Comparison of ENCODE assay signal across 8 mouse cellular contexts in the genomic region with DNA sequence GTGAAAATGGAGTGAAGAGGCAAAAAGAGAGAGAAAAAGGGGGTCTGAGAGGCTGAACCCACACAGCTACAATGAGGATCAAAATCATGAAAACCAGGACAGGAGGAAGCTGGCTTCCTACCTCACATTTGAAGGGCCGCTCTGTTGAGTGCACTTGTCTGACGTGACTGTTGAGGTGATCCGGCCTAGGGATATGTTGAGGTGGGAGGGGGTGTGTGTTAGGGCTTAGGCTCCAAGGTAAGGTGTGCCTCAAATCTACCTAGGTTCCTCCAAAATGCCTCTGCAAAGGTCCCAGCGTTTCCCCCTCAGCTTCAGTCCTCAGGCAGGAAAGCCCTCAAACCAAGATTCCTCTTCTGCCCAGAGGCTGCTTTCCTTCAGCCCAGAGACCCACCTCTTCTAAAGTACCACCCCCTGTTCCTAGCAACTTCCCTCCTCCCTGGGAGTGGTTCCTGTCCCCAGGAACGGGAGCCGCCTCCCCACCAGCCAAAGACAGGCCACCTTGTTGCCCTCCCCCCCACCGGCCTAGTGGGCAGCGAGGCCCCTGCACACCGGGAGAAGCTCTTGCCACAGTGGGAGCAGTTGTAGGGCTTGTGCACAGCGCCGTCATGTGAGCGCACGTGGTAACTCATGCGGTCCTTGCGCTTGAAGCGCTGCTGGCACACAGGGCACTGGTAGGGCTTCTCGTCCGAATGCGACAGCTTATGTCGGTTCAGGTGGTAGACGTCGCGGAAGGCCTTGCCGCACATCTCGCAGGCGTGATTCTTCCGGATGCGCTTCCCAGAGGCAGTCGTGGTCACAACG. TPM values are rescaled to one million over a fixed set of nuclear protein-coding genes. Genes with fewer than 3 reads are reported as not detected.
DNase-seq lines count a peak whose midpoint lies in the region; ATAC-seq and TF ChIP-seq lines count a peak whose summit lies in the region.

No protein-coding gene starts in this region.

- TF ChIP-seq POLR2A in bone marrow, adult 2 months (IDR thresholded peaks at IDR 0.05; ENCODE audit: borderline replicate concordance, control insufficient read depth, low read depth, low read length), result peak; percentile 76

- H3K36me3 ChIP-seq in embryonic facial prominence, embryonic 15.5 days, result peaks cover 34% of the 10 kb centered on the region
- peaks cover 37% of the 10 kb centered on the region for H3K36me3 ChIP-seq in limb, embryonic 15.5 days
- H3K36me3 ChIP-seq in midbrain, embryonic 16.5 days (ENCODE audit: control insufficient read depth, insufficient read depth, low read length), result peaks cover 10% of the 10 kb centered on the region

- H3K9ac ChIP-seq in embryonic facial prominence, embryonic 15.5 days, result peak overlapping the region; percentile 96
- peak overlapping the region; percentile 97 for H3K9ac ChIP-seq in limb, embryonic 15.5 days
- peak overlapping the region; percentile 100 for H3K9ac ChIP-seq in midbrain, embryonic 16.5 days (ENCODE audit: low read depth, low read length)

- under 1% methylated on average over 30 of the region's 30 CpGs for WGBS in bone marrow, adult 2 months
- 1% methylated on average over 30 of the region's 30 CpGs for WGBS in embryonic facial prominence, embryonic 15.5 days
- WGBS in limb, embryonic 15.5 days, result 1% methylated on average over 30 of the region's 30 CpGs
- WGBS in midbrain, embryonic 16.5 days, result under 1% methylated on average over 30 of the region's 30 CpGs

- peak; percentile 88 for DNase-seq in CD4-positive helper T cell, adult 2 months (ENCODE audit: low read depth, low spot score)
- peak; percentile 73 for DNase-seq in heart, adult 8-10 months (ENCODE audit: low spot score)
- DNase-seq in kidney, adult 8-10 months, result peak; percentile 85 to 87
- peak; percentile 83 to 85 for DNase-seq in spleen, postnatal 36 days (ENCODE audit: low spot score in 2 of 2)

- peak overlapping the region; percentile 63 for H3K4me3 ChIP-seq in bone marrow, adult 2 months (replicated peaks; ENCODE audit: control insufficient read depth, low read depth, low read length)
- H3K4me3 ChIP-seq in embryonic facial prominence, embryonic 15.5 days (replicated peaks), result peak overlapping the region; percentile 85
- H3K4me3 ChIP-seq in limb, embryonic 15.5 days, result peak overlapping the region; percentile 88
- peak overlapping the region; percentile 91 for H3K4me3 ChIP-seq in midbrain, embryonic 16.5 days (ENCODE audit: low read depth, low read length)

- H3K4me1 ChIP-seq in bone marrow, adult 2 months (ENCODE audit: control insufficient read depth, insufficient read depth, low read length), result peaks cover 14% of the 10 kb centered on the region
- H3K4me1 ChIP-seq in embryonic facial prominence, embryonic 15.5 days, result peaks cover 59% of the 10 kb centered on the region
- peaks cover 55% of the 10 kb centered on the region for H3K4me1 ChIP-seq in limb, embryonic 15.5 days
- H3K4me1 ChIP-seq in midbrain, embryonic 16.5 days (ENCODE audit: control insufficient read depth, insufficient read depth, low read length), result peaks cover 51% of the 10 kb centered on the region

- H3K27me3 ChIP-seq in embryonic facial prominence, embryonic 15.5 days, result no peaks in the 10 kb centered on the region
- no peaks in the 10 kb centered on the region for H3K27me3 ChIP-seq in limb, embryonic 15.5 days
- no peaks in the 10 kb centered on the region for H3K27me3 ChIP-seq in midbrain, embryonic 16.5 days (ENCODE audit: control insufficient read depth, insufficient read depth, low read depth, low read length)

- peak overlapping the region; percentile 70 for H3K4me2 ChIP-seq in embryonic facial prominence, embryonic 15.5 days (replicated peaks)
- H3K4me2 ChIP-seq in limb, embryonic 15.5 days, result peak overlapping the region; percentile 82
- H3K4me2 ChIP-seq in midbrain, embryonic 16.5 days (ENCODE audit: low read length), result peak overlapping the region; percentile 97

- peak; percentile 87 for TF ChIP-seq CTCF in bone marrow, adult 2 months (IDR thresholded peaks at IDR 0.05; ENCODE audit: control insufficient read depth, insufficient read depth, low read length)

- ATAC-seq in embryonic facial prominence, embryonic 15.5 days (ENCODE audit: insufficient number of reproducible peaks, low FRiP score, low TSS enrichment, low read depth), result peak; percentile 12; the same call in 1 of the 2 replicates
- ATAC-seq in limb, embryonic 15.5 days (ENCODE audit: insufficient number of reproducible peaks, low FRiP score, low TSS enrichment, low read depth), result 0 out of 2 replicates have a peak, but pooled peaks have one; percentile 2
- peak; percentile 34; the same call in 1 of the 2 replicates for ATAC-seq in midbrain, embryonic 16.5 days

- H3K9me3 ChIP-seq in embryonic facial prominence, embryonic 15.5 days (replicated peaks), result no peaks in the 10 kb centered on the region
- H3K9me3 ChIP-seq in limb, embryonic 15.5 days, result no peaks in the 10 kb centered on the region
- H3K9me3 ChIP-seq in midbrain, embryonic 16.5 days (replicated peaks; ENCODE audit: control insufficient read depth, low read length, poor library complexity, severe bottlenecking), result no peaks in the 10 kb centered on the region

- peak overlapping the region; percentile 98 for H3K27ac ChIP-seq in bone marrow, adult 2 months (ENCODE audit: control insufficient read depth, insufficient read depth, low read depth, low read length, poor library complexity)
- H3K27ac ChIP-seq in embryonic facial prominence, embryonic 15.5 days (replicated peaks), result peak overlapping the region; percentile 98
- peak overlapping the region; percentile 98 for H3K27ac ChIP-seq in limb, embryonic 15.5 days
- H3K27ac ChIP-seq in midbrain, embryonic 16.5 days (ENCODE audit: low read length), result peak overlapping the region; percentile 100

RNA-seq across cellular contexts. Expression of a gene that starts 1.9 kb away (rescaled TPM):
- polyA plus RNA-seq in bone marrow, adult 2 months (2011; ENCODE audit: insufficient read depth, insufficient read length, low replicate concordance, missing spikeins), result 153 and 314 TPM in 2 replicates
- 75.2 and 79.8 TPM in 2 replicates for polyA plus RNA-seq in embryonic facial prominence, embryonic 15.5 days (2015; fragmentation: Nextera tagmentation; extraction: Ambion mirVana)
- 10 to 100 TPM; 48.5 to 55.9 (median 54.8) TPM for total RNA-seq in heart, adult 8-10 months (2022)
- 49.8 and 54.8 TPM in 2 replicates for polyA plus RNA-seq in limb, embryonic 15.5 days (2015; fragmentation: Nextera tagmentation; extraction: Ambion mirVana)
- 46.7 and 51.5 TPM in 2 replicates for polyA plus RNA-seq in midbrain, embryonic 16.5 days (2015; fragmentation: Nextera tagmentation; extraction: Ambion mirVana)

RNA-seq across cellular contexts. Expression of a gene that starts 3.9 kb away (rescaled TPM):
- 5.3 TPM in 1 of 2 replicates, not detected in the other for polyA plus RNA-seq in bone marrow, adult 2 months (2011; ENCODE audit: insufficient read depth, insufficient read length, low replicate concordance, missing spikeins)
- polyA plus RNA-seq in embryonic facial prominence, embryonic 15.5 days (2015; fragmentation: Nextera tagmentation; extraction: Ambion mirVana), result 18.9 and 21.9 TPM in 2 replicates
- total RNA-seq in heart, adult 8-10 months (2022), result 1 to 10 TPM in 1 of 4 experiments, under 1 TPM in 1, not detected in 2; 0.87 to 1.1 TPM
- 16.5 and 17.5 TPM in 2 replicates for polyA plus RNA-seq in limb, embryonic 15.5 days (2015; fragmentation: Nextera tagmentation; extraction: Ambion mirVana)
- 40.9 and 63.3 TPM in 2 replicates for polyA plus RNA-seq in midbrain, embryonic 16.5 days (2015; fragmentation: Nextera tagmentation; extraction: Ambion mirVana)

RNA-seq across cellular contexts. Expression of a gene that starts 4.1 kb away (rescaled TPM):
- polyA plus RNA-seq in bone marrow, adult 2 months (2011; ENCODE audit: insufficient read depth, insufficient read length, low replicate concordance, missing spikeins), result 11.2 and 52.5 TPM in 2 replicates
- polyA plus RNA-seq in embryonic facial prominence, embryonic 15.5 days (2015; fragmentation: Nextera tagmentation; extraction: Ambion mirVana), result 55.0 and 78.2 TPM in 2 replicates
- 10 to 100 TPM; 28.1 to 33.3 (median 31.4) TPM for total RNA-seq in heart, adult 8-10 months (2022)
- polyA plus RNA-seq in limb, embryonic 15.5 days (2015; fragmentation: Nextera tagmentation; extraction: Ambion mirVana), result 28.9 and 58.2 TPM in 2 replicates
- 30.9 and 61.5 TPM in 2 replicates for polyA plus RNA-seq in midbrain, embryonic 16.5 days (2015; fragmentation: Nextera tagmentation; extraction: Ambion mirVana)

RNA-seq across cellular contexts. Expression of a gene that starts 7.8 kb away (rescaled TPM):
- polyA plus RNA-seq in bone marrow, adult 2 months (2011; ENCODE audit: insufficient read depth, insufficient read length, low replicate concordance, missing spikeins), result 20.4 TPM in 1 of 2 replicates, not detected in the other
- polyA plus RNA-seq in embryonic facial prominence, embryonic 15.5 days (2015; fragmentation: Nextera tagmentation; extraction: Ambion mirVana), result 40.9 and 73.0 TPM in 2 replicates
- total RNA-seq in heart, adult 8-10 months (2022), result 10 to 100 TPM in 2 of 4 experiments, 1 to 10 TPM in 2; 8.3 to 22.2 (median 10.5) TPM
- polyA plus RNA-seq in limb, embryonic 15.5 days (2015; fragmentation: Nextera tagmentation; extraction: Ambion mirVana), result 46.7 and 85.6 TPM in 2 replicates
- polyA plus RNA-seq in midbrain, embryonic 16.5 days (2015; fragmentation: Nextera tagmentation; extraction: Ambion mirVana), result 33.8 and 62.5 TPM in 2 replicates

RNA-seq across cellular contexts. Expression of a gene that starts 8.7 kb away (rescaled TPM):
- polyA plus RNA-seq in bone marrow, adult 2 months (2011; ENCODE audit: insufficient read depth, insufficient read length, low replicate concordance, missing spikeins), result not detected in 2 replicates
- polyA plus RNA-seq in embryonic facial prominence, embryonic 15.5 days (2015; fragmentation: Nextera tagmentation; extraction: Ambion mirVana), result 0.33 and 0.43 TPM in 2 replicates
- total RNA-seq in heart, adult 8-10 months (2022), result not detected
- polyA plus RNA-seq in limb, embryonic 15.5 days (2015; fragmentation: Nextera tagmentation; extraction: Ambion mirVana), result 0.63 and 1.8 TPM in 2 replicates
- 0.50 TPM in 1 of 2 replicates, not detected in the other for polyA plus RNA-seq in midbrain, embryonic 16.5 days (2015; fragmentation: Nextera tagmentation; extraction: Ambion mirVana)

Comparison
In these comparisons a context has a peak if more than half of its experiments do, and no peak if none do; other contexts are left out.
1. Peak in every context shown above with its lines: DNase-seq, ATAC-seq, H3K4me3 ChIP-seq and H3K27ac ChIP-seq.